Mouse (Mus musculus) cerebellum, postnatal 14 days (tissue): Measurements from ENCODE around the gene Aunip.

ENCODE experiments used
- DNase-seq, 2 experiments: peaks; one replicate each; pipeline ENCODE4 v3.0.0; 2021; ENCODE audit warnings: mixed read lengths in 2 of 2

Gene Aunip

GRCm38 (mm10) chr4:134510845-134511411 is at the start of gene Aunip:
Gene Aunip (plus strand): TSS chr4:134510999.
- DNase-seq = peak; percentile 93 to 98

DNA sequence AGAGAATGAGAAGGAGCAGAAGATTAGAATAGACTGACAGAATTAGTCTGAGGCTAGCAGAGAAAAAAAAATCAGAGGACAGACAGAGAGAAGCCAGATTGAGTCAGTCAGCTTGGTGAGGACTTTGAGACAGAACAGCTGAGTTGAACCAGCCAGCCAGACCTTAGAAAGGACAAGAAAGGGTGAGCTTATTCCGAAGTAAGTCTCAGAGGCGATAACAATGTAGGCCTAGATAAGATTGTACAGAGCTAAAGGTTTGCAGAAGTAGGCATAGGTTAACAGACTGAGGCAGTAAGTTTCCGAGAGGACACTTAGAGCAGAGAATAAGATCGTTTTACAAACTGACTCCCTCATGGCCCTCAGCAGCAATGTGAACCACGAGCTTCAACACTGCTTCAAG is 49.5 kb upstream of the Aunip start:
- DNase-seq = no peak

- peak in 1 of 2 experiments; percentile 48 for DNase-seq
Measured at GRCm38 (mm10) chr4:134465789-134466188, 45.0 kb upstream of the Aunip start.

- no peak for DNase-seq
Measured at GRCm38 (mm10) chr4:134466381-134467262, 44.2 kb upstream of the Aunip start.

- DNase-seq = peak; percentile 65 to 66
Measured at GRCm38 (mm10) chr4:134467435-134468214, 43.2 kb upstream of the Aunip start.

GRCm38 (mm10) chr4:134468215-134468575 is 42.6 kb upstream of the Aunip start, which contains the start of gene Stmn1:
Gene Stmn1 (plus strand): TSS chr4:134468320.
- peak; percentile 96 for DNase-seq

- peak; percentile 99 to 100 for DNase-seq
Measured at GRCm38 (mm10) chr4:134468578-134469266, 42.1 kb upstream of the Aunip start.

- DNase-seq = peak in 1 of 2 experiments; percentile 44
Measured at GRCm38 (mm10) chr4:134469341-134469796, 41.4 kb upstream of the Aunip start.

DNA sequence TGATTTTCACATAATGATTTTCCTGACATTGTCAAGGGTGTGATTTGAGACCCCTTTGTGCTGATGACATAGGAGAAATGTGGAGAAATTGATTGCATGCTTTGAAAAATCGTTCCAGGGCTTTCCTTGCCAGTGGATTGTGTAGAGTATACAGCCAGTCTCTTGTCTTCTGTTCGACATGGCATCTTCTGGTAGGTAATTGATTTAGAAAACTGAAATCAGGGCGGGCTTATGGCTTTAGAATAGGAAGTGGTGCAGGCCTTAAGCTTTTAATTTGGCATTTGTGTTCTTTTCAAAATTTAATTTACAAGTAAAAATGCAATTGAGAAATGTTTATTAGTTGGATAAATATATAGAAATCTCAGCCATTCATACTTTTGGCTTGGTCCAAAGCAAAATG is 40.8 kb upstream of the Aunip start:
- no peak for DNase-seq

DNA sequence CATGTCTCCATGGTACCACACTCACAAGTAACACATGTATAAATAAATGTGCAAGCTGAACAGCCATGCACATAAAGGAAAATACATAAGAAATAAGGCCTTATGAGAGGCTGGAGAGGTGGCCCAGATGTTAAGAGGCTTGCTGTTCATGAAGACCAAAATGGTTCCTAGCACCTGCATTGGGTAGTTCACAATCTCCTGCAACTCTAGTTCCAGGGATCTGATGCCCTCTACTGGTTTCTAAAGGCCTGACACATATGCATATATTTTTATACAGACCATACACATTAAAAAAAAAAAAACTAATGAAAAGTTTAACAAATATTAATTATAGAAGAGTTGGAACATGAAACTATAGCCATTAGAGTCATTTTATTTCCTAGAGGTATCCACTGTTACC is 39.3 kb upstream of the Aunip start:
- DNase-seq = no peak

DNA sequence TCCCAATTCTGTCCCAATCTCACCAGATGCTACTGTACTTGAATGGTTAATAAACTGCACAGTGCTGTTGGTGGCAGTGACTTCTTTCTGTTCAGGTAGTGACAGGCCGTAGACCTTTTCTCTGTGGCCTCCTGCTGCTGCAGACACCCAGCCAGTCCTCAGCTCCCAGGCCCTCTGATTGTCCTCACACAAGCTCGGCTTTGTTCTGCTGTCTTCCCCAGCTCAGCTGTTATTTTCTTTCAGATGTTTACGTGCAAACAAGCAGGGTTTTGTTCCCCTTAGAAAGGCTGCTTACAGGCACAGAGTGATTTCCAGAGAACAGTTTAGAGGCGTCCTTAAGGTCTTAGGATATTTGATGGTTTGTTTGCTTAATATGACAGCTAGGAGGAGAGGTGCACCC is 37.0 kb upstream of the Aunip start:
- no peak for DNase-seq

DNA sequence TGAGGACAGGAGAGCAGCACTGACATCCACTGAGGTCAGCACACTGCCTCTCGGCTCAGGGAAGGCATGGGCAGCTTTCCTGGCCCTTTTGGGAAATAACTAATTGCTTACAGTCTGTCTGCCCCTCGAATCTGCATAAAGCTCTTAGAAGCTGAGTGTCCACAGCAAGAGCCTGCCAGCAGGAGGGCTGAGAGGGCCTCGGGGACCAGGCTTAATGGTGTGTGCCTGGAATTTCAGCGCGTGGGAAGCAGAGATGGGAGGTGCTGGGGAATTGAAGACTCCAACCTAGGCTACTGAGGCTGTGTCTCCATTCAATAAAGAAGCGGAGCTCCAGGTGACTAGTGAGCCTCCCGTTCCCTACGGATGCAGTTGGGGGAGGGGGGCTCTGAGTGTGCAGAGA is 36.6 kb upstream of the Aunip start:
- DNase-seq = no peak

DNA sequence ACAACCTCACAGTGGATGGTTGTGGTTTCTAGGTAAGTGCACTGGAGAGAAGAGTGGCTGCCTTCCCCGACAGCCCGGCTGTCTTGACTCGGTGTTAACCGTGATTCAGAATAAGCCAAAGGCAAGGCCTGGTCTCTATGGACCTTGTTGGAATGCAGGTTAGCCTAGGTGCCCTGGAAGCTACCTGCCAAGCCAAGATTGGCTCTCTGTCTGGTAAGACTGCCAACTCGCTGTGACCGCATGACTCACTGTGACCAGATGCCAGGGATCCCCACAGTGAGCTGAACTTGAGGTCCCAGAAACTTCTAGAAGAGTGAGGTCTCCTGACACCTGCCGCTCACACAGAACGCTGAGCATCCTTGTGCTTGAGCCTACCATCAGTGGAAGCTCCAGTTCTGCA is 33.9 kb upstream of the Aunip start:
- DNase-seq = peak; percentile 50

- DNase-seq = peak; percentile 98 to 99
Measured at GRCm38 (mm10) chr4:134478031-134478430, 32.8 kb upstream of the Aunip start.

DNA sequence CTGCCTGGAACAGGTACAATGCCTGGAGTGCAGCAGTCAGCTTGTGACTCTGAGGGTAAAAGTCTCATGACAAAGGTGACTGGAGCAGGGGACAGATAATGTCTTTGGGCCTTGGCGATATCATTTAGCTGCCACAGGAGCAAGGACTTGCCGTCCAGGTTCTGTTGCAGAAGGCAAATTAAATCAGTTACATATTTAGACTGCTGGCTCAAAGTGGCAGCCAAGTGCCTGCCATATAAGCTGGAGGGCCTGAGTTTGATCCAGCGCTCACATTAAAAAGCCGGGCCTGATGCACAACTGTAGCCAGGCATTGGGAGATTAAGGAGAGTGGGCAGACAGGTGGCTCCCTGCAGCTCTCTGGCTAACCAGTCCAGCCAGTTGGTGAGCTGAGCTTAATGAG is 31.0 kb upstream of the Aunip start:
- DNase-seq = no peak

DNA sequence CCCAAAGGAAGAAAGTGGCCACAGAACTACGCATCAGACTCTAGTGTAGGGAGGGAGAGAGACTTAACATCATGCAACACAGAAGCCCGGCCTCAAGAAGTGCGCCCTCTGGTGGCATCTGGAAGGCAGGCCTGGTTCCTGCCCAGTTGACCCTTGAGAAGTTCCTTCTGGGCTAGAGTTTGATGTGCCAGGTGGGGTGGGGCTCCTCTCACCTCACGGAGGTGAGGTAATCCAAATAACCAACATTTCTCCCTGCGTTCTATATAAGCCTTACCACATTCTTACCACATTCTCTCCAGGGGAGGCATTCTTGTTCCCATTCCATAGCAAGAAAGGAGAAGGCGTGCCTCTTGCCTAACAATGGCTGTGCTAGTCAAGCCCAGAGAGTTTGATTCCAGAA is 29.9 kb upstream of the Aunip start:
- DNase-seq = peak; percentile 86 to 91

- DNase-seq = no peak
Measured at GRCm38 (mm10) chr4:134481270-134481669, 29.5 kb upstream of the Aunip start.

- DNase-seq = no peak
Measured at GRCm38 (mm10) chr4:134482442-134482841, 28.4 kb upstream of the Aunip start.

DNA sequence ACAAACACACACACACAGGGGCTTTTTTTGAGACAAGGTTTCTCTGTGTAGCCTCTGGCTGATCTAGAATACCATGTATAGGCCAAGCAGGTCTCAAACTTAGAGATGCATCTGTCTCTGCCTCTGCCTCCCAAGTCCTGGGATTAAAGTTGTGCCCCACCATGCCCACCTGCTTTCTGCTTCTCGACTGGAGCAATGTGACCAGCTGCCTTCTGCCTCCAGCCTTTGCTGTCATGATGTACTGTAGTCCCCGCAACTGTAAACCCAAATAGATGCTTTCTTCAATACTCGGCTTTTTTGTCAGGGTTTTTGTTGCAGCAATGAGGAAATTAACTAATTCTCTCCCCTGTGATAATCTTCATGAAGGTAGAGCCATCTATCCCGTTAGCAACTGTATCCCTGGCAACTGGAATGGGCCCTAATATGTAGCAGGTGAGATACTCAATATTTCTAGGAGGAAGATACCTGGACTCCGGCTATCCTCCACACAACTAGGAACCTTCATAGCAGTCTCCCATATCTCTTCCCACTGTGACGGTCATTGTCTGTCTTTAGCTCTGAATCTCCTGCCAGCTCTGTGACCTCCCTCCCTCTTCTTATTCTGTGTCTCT is 27.6 kb upstream of the Aunip start:
- no peak for DNase-seq

GRCm38 (mm10) chr4:134483696-134484095 is 27.1 kb upstream of the Aunip start:
- peak in 1 of 2 experiments; percentile 49 for DNase-seq

GRCm38 (mm10) chr4:134484231-134484630 is 26.6 kb upstream of the Aunip start:
- DNase-seq = no peak
